Mouse (Mus musculus): Measurements from ENCODE around the gene Kdelr2. TPM values are rescaled to one million over a fixed set of nuclear protein-coding genes. Genes with fewer than 3 reads are reported as not detected.
"Not testable (repeated sequence)": the region's sequence is repeated elsewhere in the genome, so short reads cannot be mapped to it uniquely, and the experiment has no call there.

Gene Kdelr2
- polyA plus RNA-seq, 1 experiment = 4.8 TPM

- Histone ChIP-seq H3K4me3 (replicated peaks) (no peak overlapping the region), H3K4me1 (ENCODE audit: control insufficient read depth) (peaks cover 2% of the 10 kb centered on the region), H3K36me3 (ENCODE audit: control insufficient read depth) (no peaks in the 10 kb centered on the region; the same call in 1 of the 2 replicates), H3K27me3 (ENCODE audit: control insufficient read depth) (peaks cover 3% of the 10 kb centered on the region; the same call in 1 of the 2 replicates), H3K9me3 (ENCODE audit: control insufficient read depth, low read length) (peaks cover 5% of the 10 kb centered on the region)
- no peak for TF ChIP-seq GATA1 (IDR thresholded peaks at IDR 0.05; ENCODE audit: low read length)
- TF ChIP-seq TAL1 (IDR thresholded peaks at IDR 0.05; ENCODE audit: low read length) = no peak
Measured at GRCm38 (mm10) chr5:143394184-143394583, 9.5 kb upstream of the Kdelr2 start.

DNA sequence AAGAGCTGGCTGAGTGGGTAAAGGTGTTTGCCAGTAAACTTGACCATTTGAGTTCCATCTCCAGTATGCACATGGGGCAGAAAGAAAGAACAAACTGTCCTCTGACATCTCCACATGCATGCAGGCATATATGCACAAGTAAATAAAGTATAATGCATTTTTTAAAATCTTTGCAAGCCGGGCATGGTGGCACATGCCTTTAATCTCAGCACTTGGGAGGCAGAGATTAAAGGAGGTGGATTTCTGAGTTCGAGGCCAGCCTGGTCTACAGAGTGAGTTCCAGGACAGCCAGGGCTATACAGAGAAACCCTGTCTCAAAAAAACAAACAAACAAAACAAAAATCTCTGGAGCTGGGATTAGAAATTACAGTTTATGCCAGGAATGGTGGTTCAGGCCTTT is 8.7 kb upstream of the Kdelr2 start:
- not testable (repeated sequence) for H3K4me3 ChIP-seq (replicated peaks); H3K9me3 ChIP-seq (ENCODE audit: control insufficient read depth, low read length); H3K4me1 ChIP-seq (ENCODE audit: control insufficient read depth); H3K36me3 ChIP-seq (ENCODE audit: control insufficient read depth); H3K27me3 ChIP-seq (ENCODE audit: control insufficient read depth)

DNA sequence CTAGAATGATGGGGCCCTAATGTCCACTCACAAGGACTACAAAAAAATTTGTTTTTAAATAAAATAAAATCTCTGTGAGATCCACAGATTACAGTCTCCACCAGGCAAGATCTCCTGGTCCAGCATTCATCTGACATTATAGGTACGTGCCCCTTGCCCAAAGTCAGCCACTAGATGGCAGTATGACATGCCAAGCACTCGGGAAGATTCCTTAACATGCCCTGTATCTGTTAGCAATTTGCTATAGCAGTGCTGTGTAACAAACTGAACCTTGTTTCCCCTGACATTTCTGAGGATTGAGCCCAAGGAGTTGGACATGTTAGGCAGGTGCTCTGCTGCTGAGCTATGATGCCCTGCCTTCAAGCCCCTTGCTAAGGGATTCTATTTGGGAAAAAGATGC is 8.0 kb upstream of the Kdelr2 start:
- Histone ChIP-seq H3K4me3 (replicated peaks) (no peak overlapping the region), H3K9me3 (ENCODE audit: control insufficient read depth, low read length) (peaks cover 5% of the 10 kb centered on the region), H3K4me1 (ENCODE audit: control insufficient read depth) (peaks cover 2% of the 10 kb centered on the region), H3K27me3 (ENCODE audit: control insufficient read depth) (peaks cover 3% of the 10 kb centered on the region; the same call in 1 of the 2 replicates), H3K36me3 (ENCODE audit: control insufficient read depth) (no peaks in the 10 kb centered on the region; the same call in 1 of the 2 replicates)
- TF ChIP-seq TAL1 (IDR thresholded peaks at IDR 0.05; ENCODE audit: low read length) (no peak), GATA1 (IDR thresholded peaks at IDR 0.05; ENCODE audit: low read length) (no peak)

- Histone ChIP-seq H3K4me3 (replicated peaks) (no peak overlapping the region), H3K36me3 (ENCODE audit: control insufficient read depth) (peaks cover 5% of the 10 kb centered on the region), H3K27me3 (ENCODE audit: control insufficient read depth) (no peaks in the 10 kb centered on the region), H3K4me1 (ENCODE audit: control insufficient read depth) (peaks cover 33% of the 10 kb centered on the region), H3K9me3 (ENCODE audit: control insufficient read depth, low read length) (no peaks in the 10 kb centered on the region)
- no peak for TF ChIP-seq GATA1 (IDR thresholded peaks at IDR 0.05; ENCODE audit: low read length)
- TF ChIP-seq TAL1 (IDR thresholded peaks at IDR 0.05; ENCODE audit: low read length) = no peak
Measured at GRCm38 (mm10) chr5:143400501-143400900, 3.1 kb upstream of the Kdelr2 start.

GRCm38 (mm10) chr5:143401556-143401955 is 2.1 kb upstream of the Kdelr2 start:
- Histone ChIP-seq H3K4me3 (replicated peaks) (no peak overlapping the region), H3K27me3 (ENCODE audit: control insufficient read depth) (no peaks in the 10 kb centered on the region), H3K36me3 (ENCODE audit: control insufficient read depth) (peaks cover 15% of the 10 kb centered on the region), H3K9me3 (ENCODE audit: control insufficient read depth, low read length) (no peaks in the 10 kb centered on the region), H3K4me1 (ENCODE audit: control insufficient read depth) (peaks cover 39% of the 10 kb centered on the region)
- TF ChIP-seq GATA1 (IDR thresholded peaks at IDR 0.05; ENCODE audit: low read length) (no peak), TAL1 (IDR thresholded peaks at IDR 0.05; ENCODE audit: low read length) (no peak)

- Histone ChIP-seq H3K4me1 (ENCODE audit: control insufficient read depth) (peaks cover 57% of the 10 kb centered on the region), H3K36me3 (ENCODE audit: control insufficient read depth) (peaks cover 41% of the 10 kb centered on the region), H3K27me3 (ENCODE audit: control insufficient read depth) (no peaks in the 10 kb centered on the region)
Measured at GRCm38 (mm10) chr5:143404148-143404930, 701 bp downstream of the Kdelr2 start.

DNA sequence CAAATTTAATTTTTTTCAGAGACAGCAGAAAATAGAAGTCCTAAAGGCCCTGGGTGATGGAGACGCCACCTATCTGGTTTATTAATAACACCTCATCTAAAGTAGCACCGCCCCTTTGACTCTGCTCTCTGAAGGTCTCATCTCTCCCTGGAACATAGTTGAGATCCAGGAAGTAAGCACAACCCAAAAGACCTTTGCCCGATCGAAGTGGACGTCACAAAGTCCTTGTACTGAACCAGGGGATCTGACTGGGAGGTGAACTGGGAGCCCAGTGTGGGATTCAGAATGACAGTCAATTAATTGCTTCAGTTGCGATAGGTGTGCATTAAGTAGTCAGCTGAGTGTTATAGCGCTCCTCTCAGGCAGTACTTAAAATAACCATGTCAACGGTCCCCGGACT is 1.6 kb downstream of the Kdelr2 start:
- Histone ChIP-seq H3K36me3 (ENCODE audit: control insufficient read depth) (peaks cover 50% of the 10 kb centered on the region), H3K4me1 (ENCODE audit: control insufficient read depth) (peaks cover 61% of the 10 kb centered on the region), H3K27me3 (ENCODE audit: control insufficient read depth) (no peaks in the 10 kb centered on the region), H3K4me3 (replicated peaks) (peak overlapping the region; percentile 95), H3K9me3 (ENCODE audit: control insufficient read depth, low read length) (no peaks in the 10 kb centered on the region)
- TF ChIP-seq TAL1 (IDR thresholded peaks at IDR 0.05; ENCODE audit: low read length) (no peak), GATA1 (IDR thresholded peaks at IDR 0.05; ENCODE audit: low read length) (no peak)

More at GRCm38 (mm10) chr5:143404148-143404930, 701 bp downstream of the Kdelr2 start:
- H3K4me3 ChIP-seq (replicated peaks) = peak overlapping the region; percentile 95
- TF ChIP-seq TAL1 (IDR thresholded peaks at IDR 0.05; ENCODE audit: low read length) (no peak), GATA1 (IDR thresholded peaks at IDR 0.05; ENCODE audit: low read length) (no peak)
- H3K9me3 ChIP-seq (ENCODE audit: control insufficient read depth, low read length) = no peaks in the 10 kb centered on the region

GRCm38 (mm10) chr5:143406548-143406947 is 2.9 kb downstream of the Kdelr2 start:
- H3K4me3 ChIP-seq (replicated peaks) = no peak overlapping the region
- H3K4me1 ChIP-seq (ENCODE audit: control insufficient read depth) = peaks cover 66% of the 10 kb centered on the region
- no peaks in the 10 kb centered on the region for H3K9me3 ChIP-seq (ENCODE audit: control insufficient read depth, low read length)
- TF ChIP-seq GATA1 (IDR thresholded peaks at IDR 0.05; ENCODE audit: low read length) = no peak
- TF ChIP-seq TAL1 (IDR thresholded peaks at IDR 0.05; ENCODE audit: low read length) = no peak
- H3K36me3 ChIP-seq (ENCODE audit: control insufficient read depth) = peaks cover 63% of the 10 kb centered on the region
- H3K27me3 ChIP-seq (ENCODE audit: control insufficient read depth) = no peaks in the 10 kb centered on the region

DNA sequence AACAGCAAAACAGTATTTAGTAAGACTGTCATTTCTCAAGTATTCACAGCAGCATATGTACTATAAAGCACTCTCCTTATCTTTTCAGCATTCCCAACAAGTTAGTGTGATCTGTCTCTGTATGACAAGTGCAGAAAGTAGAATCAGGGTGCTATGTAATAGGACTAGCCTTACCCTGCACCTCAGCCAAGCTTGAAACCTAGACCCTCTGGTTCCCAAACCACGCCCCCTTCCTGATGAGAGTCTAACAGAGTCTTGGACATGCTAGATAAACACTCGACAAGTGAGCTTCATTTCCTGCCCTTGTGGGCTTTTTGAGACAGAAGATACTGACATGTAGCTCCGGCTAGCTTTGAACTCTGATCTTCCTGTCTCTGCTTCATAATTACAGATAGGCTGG is 5.6 kb downstream of the Kdelr2 start:
- TF ChIP-seq TAL1 (IDR thresholded peaks at IDR 0.05; ENCODE audit: low read length) (no peak), GATA1 (IDR thresholded peaks at IDR 0.05; ENCODE audit: low read length) (no peak)
- H3K36me3 ChIP-seq (ENCODE audit: control insufficient read depth) = peaks cover 85% of the 10 kb centered on the region

More for the DNA sequence above, 5.6 kb downstream of the Kdelr2 start:
- Histone ChIP-seq H3K4me3 (replicated peaks) (no peak overlapping the region), H3K9me3 (ENCODE audit: control insufficient read depth, low read length) (peaks cover 21% of the 10 kb centered on the region), H3K4me1 (ENCODE audit: control insufficient read depth) (peaks cover 54% of the 10 kb centered on the region), H3K27me3 (ENCODE audit: control insufficient read depth) (no peaks in the 10 kb centered on the region; the same call in 1 of the 2 replicates)

All from erythroblast, embryonic 14.5 days (primary cell).